In the genomic region with DNA sequence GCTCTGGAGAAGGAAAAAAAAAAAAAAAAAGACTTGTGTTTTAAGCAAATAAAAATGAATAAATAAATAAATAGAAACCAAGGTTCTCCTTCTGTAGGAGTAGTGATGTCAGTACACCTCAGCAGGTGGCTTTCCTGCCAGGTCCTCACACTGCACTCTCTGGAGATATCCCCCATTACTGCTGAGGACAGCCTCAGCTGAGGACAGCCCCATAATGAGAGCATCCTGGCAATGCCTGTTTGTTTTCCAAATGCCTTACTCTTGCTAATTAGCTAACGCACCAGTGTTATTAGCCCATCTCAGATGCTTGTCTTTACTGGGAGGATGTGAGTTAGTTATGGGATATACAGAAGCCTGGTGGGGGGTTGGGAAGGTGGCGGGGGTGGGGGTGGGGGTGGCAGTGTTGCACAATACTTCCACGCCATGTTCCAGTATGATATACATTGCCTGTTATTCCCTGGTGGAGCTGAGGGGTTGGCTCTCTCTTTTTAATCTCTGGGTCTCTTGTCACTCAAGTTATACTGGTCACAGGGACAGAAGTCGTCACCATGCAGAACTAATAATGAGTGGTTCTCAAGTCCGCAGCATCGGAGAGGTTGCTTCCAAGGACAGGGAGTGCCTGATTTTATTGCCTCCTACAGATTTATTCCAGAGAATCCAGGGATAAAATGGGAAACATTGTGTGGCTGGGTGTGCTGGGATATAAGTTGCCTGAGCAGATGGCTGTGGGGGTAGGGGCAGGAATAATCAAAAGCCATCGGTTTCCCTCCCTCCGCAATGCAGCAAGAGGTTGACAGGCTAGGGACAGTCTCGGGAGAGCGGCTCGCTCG, we compare ENCODE assay signal across 9 mouse cellular contexts.
DNase-seq lines count a peak whose midpoint lies in the region; ATAC-seq lines count a peak whose summit lies in the region.
"Had no signal": no experiment of that assay in that cellular context is flagged by ENCODE, and none has a peak within 500 bp of the region (broad histone marks: within the 10 kb centered on the region; RNA-seq: fewer than 3 reads in every experiment).

No protein-coding gene starts in this region.

- no peak overlapping the region for H3K9ac ChIP-seq in heart, embryonic 14.5 days (ENCODE audit: low read length)
- H3K9ac ChIP-seq in hindbrain, embryonic 13.5 days, result peak overlapping the region; percentile 58

- no peaks in the 10 kb centered on the region for H3K9me3 ChIP-seq in heart, embryonic 14.5 days (ENCODE audit: control insufficient read depth, low read length)
- no peaks in the 10 kb centered on the region for H3K9me3 ChIP-seq in hindbrain, embryonic 13.5 days
- no peaks in the 10 kb centered on the region for H3K9me3 ChIP-seq in midbrain, embryonic 10.5 days (replicated peaks)

- no peaks in the 10 kb centered on the region for H3K36me3 ChIP-seq in heart, embryonic 14.5 days (ENCODE audit: control insufficient read depth, insufficient read depth, low read length)
- H3K36me3 ChIP-seq in hindbrain, embryonic 13.5 days, result no peaks in the 10 kb centered on the region
- no peaks in the 10 kb centered on the region for H3K36me3 ChIP-seq in midbrain, embryonic 10.5 days

- no peaks in the 10 kb centered on the region for H3K27me3 ChIP-seq in heart, embryonic 14.5 days (ENCODE audit: control insufficient read depth, insufficient read depth, low read length)
- H3K27me3 ChIP-seq in hindbrain, embryonic 13.5 days, result no peaks in the 10 kb centered on the region
- no peaks in the 10 kb centered on the region for H3K27me3 ChIP-seq in midbrain, embryonic 10.5 days (ENCODE audit: low read depth, poor library complexity, severe bottlenecking)

- WGBS in heart, embryonic 14.5 days, result 15% methylated on average over 12 of the region's 12 CpGs
- 10% methylated on average over 12 of the region's 12 CpGs for WGBS in hindbrain, embryonic 13.5 days
- 19% methylated on average over 12 of the region's 12 CpGs for WGBS in midbrain, embryonic 10.5 days

- ATAC-seq in heart, embryonic 14.5 days (ENCODE audit: insufficient number of reproducible peaks, insufficient read depth, low FRiP score, low read depth), result no peak
- ATAC-seq in hindbrain, embryonic 13.5 days (ENCODE audit: low FRiP score), result peak; percentile 70
- ATAC-seq in monocyte, adult 5-6 weeks (replicated peaks; ENCODE audit: insufficient number of reproducible peaks, low FRiP score, low TSS enrichment, poor library complexity, severe bottlenecking), result no peak

- no peak for DNase-seq in heart, adult 18-20 months
- DNase-seq in cerebellum, postnatal 10 days, result peak; percentile 63 to 64
- DNase-seq in midbrain, embryonic 10.5 days (ENCODE audit: low spot score), result peak; percentile 19
- DNase-seq in adipocyte (ENCODE audit: low spot score), result no peak
- DNase-seq in kidney, adult 8-10 months, result no peak

- H3K27ac ChIP-seq in heart, embryonic 14.5 days (replicated peaks in 1 of 2; ENCODE audit: control insufficient read depth in 1 of 2, insufficient read depth in 1 of 2, low read depth in 2 of 2, low read length in 2 of 2), result no peak overlapping the region
- peak overlapping the region; percentile 82 for H3K27ac ChIP-seq in hindbrain, embryonic 13.5 days
- peak overlapping the region; percentile 42 for H3K27ac ChIP-seq in midbrain, embryonic 10.5 days (replicated peaks)

- peaks cover 3 to 9% of the 10 kb centered on the region in 2 experiments; a peak in 1 of 4 replicates for H3K4me1 ChIP-seq in heart, embryonic 14.5 days (ENCODE audit: control insufficient read depth in 2 of 2, insufficient read depth in 2 of 2, low read length in 2 of 2)
- peaks cover 27% of the 10 kb centered on the region for H3K4me1 ChIP-seq in hindbrain, embryonic 13.5 days (replicated peaks)
- peaks cover 23% of the 10 kb centered on the region for H3K4me1 ChIP-seq in midbrain, embryonic 10.5 days

- H3K4me3 ChIP-seq in heart, embryonic 14.5 days (ENCODE audit: control insufficient read depth in 1 of 2, insufficient read depth in 1 of 2, low read depth in 1 of 2, low read length in 2 of 2), result peak overlapping the region; percentile 4 to 5; a peak in 1 of 4 replicates
- peak overlapping the region; percentile 9; the same call in 1 of the 2 replicates for H3K4me3 ChIP-seq in hindbrain, embryonic 13.5 days
- H3K4me3 ChIP-seq in midbrain, embryonic 10.5 days, result peak overlapping the region; percentile 39
- H3K4me3 ChIP-seq: erythroblast, embryonic 14.5 days had no signal

- peak overlapping the region; percentile 48 for H3K4me2 ChIP-seq in heart, embryonic 14.5 days (ENCODE audit: low read length)
- H3K4me2 ChIP-seq in hindbrain, embryonic 13.5 days, result peak overlapping the region; percentile 50

Comparison
In these comparisons a context has a peak if more than half of its experiments do, and no peak if none do; other contexts are left out.
1. H3K27ac ChIP-seq: peak in hindbrain, embryonic 13.5 days (single experiment) and midbrain, embryonic 10.5 days (single experiment); none in heart, embryonic 14.5 days (0 of 2).
2. DNase-seq: peak in cerebellum, postnatal 10 days (2 of 2) and midbrain, embryonic 10.5 days (single experiment); none in heart, adult 18-20 months (0 of 2), adipocyte (single experiment) and kidney, adult 8-10 months (0 of 2).
3. Peak in every context shown above with its lines, with median percentiles within 50 percentile points of each other: H3K4me3 ChIP-seq.